Mouse (Mus musculus) lung, postnatal 36 days (tissue): ENCODE results near the gene Rplp0.
"Not testable (repeated sequence)": the region's sequence is repeated elsewhere in the genome, so short reads cannot be mapped to it uniquely, and the experiment has no call there.

Source experiments
- DNase-seq: peaks from one replicate; pipeline ENCODE4 v3.0.0; 2022; ENCODE audit warnings: mixed read lengths

Rplp0 gene

GRCm38 (mm10) chr5:115559237-115560101 lies at the start of gene Rplp0:
Rplp0 (plus strand) TSS chr5:115559467.
- DNase-seq = peak; percentile 99

- DNase-seq = no peak
These were observed 49.2 kb upstream of the Rplp0 start for GRCm38 (mm10) chr5:115509790-115510689.

- DNase-seq = no peak
These were observed 46.9 kb upstream of the Rplp0 start for GRCm38 (mm10) chr5:115512375-115512774.

- no peak for DNase-seq
These were observed 46.0 kb upstream of the Rplp0 start for GRCm38 (mm10) chr5:115513246-115513645.

GRCm38 (mm10) chr5:115513721-115514120 lies 45.5 kb upstream of the Rplp0 start:
- no peak for DNase-seq

- DNase-seq = no peak
These were observed 44.9 kb upstream of the Rplp0 start for GRCm38 (mm10) chr5:115514346-115514745.

GRCm38 (mm10) chr5:115514896-115515587 lies 44.2 kb upstream of the Rplp0 start:
- DNase-seq = peak; percentile 95

- peak; percentile 85 for DNase-seq
These were observed 43.0 kb upstream of the Rplp0 start for GRCm38 (mm10) chr5:115516081-115516907.

GRCm38 (mm10) chr5:115516908-115517307 lies 42.4 kb upstream of the Rplp0 start:
- no peak for DNase-seq

GRCm38 (mm10) chr5:115517501-115517900 lies 41.8 kb upstream of the Rplp0 start:
- DNase-seq = no peak

GRCm38 (mm10) chr5:115518214-115518613 lies 41.1 kb upstream of the Rplp0 start:
- not testable (repeated sequence) for DNase-seq

- DNase-seq = no peak
These were observed 38.9 kb upstream of the Rplp0 start for GRCm38 (mm10) chr5:115520325-115520869.

- DNase-seq = peak; percentile 84
These were observed 37.5 kb upstream of the Rplp0 start for GRCm38 (mm10) chr5:115521553-115522461.

- no peak for DNase-seq
These were observed 36.7 kb upstream of the Rplp0 start for GRCm38 (mm10) chr5:115522531-115522930.

GRCm38 (mm10) chr5:115522981-115523499 lies 36.2 kb upstream of the Rplp0 start:
- no peak for DNase-seq

- peak; percentile 74 for DNase-seq
These were observed 35.3 kb upstream of the Rplp0 start for GRCm38 (mm10) chr5:115523971-115524370.

GRCm38 (mm10) chr5:115524471-115524870 lies 34.8 kb upstream of the Rplp0 start:
- no peak for DNase-seq

- no peak for DNase-seq
These were observed 33.9 kb upstream of the Rplp0 start for GRCm38 (mm10) chr5:115525416-115525815.

- no peak for DNase-seq
These were observed 33.3 kb upstream of the Rplp0 start for GRCm38 (mm10) chr5:115525943-115526342.
